Mouse (Mus musculus): ENCODE measurements around the gene Cd101.

DNA sequence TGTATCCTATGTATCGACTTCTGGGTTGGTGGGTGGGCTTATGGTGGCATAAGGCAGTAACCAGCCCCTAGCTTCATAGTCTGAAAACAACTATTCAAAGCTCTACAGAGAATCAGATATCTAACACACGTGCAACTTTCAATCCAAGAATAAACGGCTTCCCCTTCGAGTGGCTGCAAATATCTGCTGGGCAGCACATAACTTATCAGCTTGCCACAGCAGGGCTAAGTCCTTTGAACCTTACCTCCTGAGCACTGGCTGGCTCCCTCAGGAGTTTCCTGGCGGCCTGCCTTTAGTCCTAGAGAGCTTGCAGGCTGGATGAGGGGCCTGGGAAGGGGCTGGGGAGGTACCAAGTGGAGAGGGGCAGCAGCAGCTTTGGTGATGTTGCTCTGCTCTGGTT lies 68.3 kb downstream of the Cd101 start:
- TF ChIP-seq HCFC1 (IDR thresholded peaks at IDR 0.05; ENCODE audit: borderline replicate concordance, insufficient read depth, low read length) (no peak), CHD2 (IDR thresholded peaks at IDR 0.05; ENCODE audit: low read depth, low read length) (no peak), MAFK (IDR thresholded peaks at IDR 0.05; ENCODE audit: insufficient read depth, low read depth, low read length) (no peak), ZNF384 (IDR thresholded peaks at IDR 0.05; ENCODE audit: low read depth, low read length) (no peak)

Data from ES-E14 (cell line).